Mouse (Mus musculus) layer of hippocampus, adult 9-10 months (tissue): ENCODE data around the gene Mfap4.

Experiments
- DNase-seq: peaks from one replicate; pipeline ENCODE4 v3.0.0; 2022; ENCODE audit warnings: low spot score

Mfap4 gene

DNA sequence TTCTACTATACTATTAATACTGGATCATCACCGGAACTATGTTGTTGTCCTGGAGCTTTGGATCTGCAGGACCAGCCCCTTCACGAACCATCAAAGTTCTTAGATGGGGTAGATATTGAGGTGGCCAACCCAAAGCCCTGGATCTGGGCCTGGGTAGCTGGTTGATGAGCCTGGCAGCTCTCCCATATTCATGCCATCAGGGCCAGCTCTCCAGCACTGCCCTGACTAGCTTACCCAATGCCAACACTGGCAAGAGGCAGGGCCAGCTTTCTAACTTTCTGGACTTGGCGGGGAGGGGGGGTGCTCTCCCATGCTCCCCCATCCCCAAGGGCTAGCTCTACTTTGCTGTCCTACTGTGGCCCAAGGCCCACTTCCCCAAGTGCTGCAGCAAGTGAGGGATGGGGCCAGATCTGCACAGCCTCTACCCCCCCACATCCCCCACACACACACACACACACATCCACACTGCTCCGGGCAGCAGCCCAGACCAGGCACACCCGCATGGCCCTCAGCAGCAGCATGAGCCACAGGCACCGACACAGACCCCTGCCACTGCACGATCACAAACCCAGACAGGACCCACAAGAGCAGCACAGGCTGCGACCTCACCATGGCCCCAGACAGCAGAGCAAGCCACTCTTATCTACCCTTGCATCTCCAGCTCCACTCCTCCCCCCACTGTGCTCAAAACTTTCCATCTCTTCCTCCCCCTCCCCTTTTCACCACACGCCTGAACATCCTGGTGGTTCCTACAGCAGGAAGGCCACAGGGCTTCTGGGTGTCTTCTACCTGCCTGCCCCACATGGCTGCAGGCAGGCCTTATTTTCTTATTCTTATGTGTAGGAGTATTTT is 3.8 kb upstream of the Mfap4 start:
- no peak for DNase-seq

DNA sequence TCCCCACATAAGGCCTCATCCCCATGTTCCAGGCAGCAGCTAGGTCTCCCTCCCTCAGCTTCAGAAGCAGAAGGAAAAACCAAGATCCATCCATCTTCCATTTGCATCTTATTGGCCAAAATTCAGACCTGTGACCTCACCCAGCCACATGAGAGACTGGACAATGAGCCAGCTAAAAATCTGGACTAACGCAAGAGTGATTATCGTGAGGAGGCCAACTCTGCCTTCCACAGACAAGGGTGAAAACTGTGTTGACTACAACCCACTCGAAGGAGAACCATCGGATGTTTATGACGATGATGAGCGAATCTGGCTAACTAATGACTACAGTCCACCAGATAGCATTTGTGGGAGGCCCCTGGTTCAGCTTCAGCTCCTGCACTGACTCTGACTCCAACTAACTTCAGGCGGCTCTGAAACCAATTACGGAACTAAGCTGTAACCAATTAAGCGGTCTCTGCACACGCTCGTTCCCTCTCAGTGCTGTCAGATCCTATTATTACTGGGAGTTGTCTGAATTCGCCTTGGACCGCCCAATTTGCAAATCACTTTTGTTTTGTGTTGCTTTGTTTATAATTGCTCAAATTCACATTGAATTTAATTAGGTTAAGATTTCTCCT is 1.9 kb upstream of the Mfap4 start:
- DNase-seq, result no peak

DNA sequence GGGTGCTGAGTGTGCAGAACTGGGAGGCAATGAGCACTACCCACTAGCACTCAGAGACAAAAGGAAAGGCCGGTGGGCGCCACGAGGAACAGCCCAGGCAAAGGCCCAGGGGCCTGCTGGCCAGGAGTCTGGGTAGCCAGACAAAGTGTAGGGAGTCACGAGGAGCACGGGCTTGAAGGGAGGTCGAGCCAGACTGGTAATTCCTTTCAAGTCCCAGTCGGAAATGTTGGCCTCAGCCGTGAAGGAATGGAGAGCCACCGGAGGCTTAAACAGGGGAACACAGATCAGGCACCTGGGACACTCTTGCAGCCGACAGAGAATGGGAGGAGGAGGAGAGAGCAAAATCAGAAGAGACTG is 997 bp upstream of the Mfap4 start:
- DNase-seq, result no peak

DNA sequence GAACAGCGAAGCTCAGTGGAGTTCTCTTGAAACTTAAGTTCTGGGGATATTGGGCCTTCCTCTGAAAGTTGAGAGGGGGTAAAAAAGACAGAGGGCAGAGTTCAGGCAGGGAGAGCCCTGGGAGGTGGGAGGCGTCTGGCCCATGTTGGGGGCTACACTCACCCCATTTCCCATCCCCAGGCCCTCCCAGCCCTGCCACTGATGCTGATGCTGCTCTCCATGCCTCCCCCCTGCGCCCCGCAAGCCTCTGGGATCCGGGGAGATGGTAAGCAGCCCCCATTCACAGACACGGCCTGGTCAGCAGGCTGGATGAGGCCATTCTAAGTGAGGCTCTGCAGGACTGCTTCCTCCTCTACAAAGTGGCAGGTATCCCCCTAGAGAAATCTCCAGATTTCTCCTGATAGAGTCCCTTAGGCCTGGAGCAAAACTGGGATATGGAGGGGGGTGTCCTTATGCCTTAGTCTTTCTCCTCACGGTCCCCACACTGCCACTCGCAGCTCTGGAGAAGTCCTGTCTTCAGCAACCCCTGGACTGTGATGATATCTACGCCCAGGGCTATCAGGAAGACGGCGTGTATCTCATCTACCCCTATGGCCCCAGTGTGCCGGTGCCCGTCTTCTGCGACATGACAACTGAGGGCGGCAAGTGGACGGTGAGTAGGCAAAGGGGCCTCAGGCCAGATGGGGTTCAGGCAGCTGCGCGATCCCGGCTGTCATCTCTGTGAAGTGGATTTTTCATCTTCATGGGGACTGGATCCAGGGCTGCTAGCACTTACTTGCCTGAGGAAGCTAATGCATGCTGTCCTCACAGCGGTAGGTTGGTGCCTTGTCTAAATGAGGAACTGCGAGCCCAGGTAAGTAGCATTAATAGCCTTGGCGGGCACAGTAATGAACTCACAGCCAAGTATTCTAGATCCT is 568 bp downstream of the Mfap4 start:
- no peak for DNase-seq

DNA sequence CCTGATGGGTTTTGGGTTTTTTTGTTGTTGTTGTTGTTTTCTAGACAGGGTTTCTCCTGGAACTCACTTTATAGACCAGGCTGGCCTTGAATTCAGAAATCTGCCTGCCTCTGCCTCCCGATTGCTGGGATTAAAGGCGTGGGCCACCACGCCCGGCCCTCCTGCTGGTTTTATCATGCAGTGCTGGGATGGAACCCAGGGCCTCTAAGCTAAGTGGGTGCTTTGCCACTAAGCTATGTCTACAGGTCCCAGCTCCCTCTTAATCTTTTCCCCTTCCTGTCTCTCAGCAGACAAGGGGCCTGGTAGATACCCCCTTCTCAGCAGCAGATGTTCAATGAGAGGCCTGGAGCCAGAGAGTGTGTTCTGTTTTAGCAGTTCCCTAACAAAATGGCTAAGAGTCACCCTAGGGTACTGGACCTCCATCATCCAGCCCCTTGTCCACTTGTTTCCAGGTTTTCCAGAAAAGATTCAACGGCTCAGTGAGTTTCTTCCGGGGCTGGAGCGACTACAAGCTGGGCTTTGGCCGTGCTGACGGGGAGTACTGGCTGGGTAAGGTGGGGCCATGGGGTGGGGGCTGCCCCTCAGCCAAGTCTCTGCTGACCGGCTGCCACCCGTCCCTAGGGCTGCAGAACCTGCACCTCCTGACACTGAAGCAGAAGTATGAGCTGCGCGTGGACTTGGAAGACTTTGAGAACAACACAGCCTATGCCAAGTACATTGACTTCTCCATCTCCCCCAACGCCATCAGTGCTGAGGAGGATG is 1.4 kb downstream of the Mfap4 start:
- DNase-seq, result no peak

DNA sequence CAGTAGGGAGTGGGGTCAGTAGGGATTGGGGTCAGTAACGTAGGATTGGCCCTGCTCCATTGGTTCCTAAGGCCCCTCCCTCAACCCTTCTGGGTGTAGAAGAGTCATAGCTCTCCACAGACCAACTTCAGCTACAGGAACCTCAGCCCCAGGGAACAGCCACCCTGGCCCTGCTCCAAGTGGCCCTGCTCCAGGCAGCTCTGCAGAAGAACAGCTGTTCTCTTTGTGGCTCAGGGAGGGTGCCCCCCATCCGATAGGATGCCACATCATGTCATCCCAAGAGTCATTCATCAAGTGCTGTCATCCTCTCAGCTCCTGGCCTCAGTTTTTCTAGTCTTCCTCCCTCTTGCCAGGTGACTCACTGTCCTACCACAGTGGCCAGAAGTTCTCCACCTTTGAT is 2.2 kb downstream of the Mfap4 start:
- no peak for DNase-seq

DNA sequence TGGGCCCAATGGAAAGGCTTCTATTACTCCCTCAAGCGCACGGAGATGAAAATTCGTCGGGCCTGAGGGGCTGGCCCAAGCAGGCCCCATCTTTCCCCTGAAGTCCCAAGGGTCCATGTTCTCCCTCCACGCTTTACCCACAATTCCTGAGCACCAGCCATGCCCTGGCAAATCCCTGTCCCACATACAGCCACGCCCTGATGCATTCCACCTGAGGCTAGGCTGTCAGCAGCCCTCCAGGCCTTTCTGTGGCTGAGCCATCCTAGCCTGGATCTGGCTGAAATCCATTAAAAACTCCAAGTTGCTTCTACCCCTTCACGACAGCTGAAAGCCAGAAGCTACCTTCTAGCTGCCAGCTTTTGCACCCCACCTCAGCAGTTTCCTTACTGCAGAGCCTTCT is 2.7 kb downstream of the Mfap4 start:
- no peak for DNase-seq

DNA sequence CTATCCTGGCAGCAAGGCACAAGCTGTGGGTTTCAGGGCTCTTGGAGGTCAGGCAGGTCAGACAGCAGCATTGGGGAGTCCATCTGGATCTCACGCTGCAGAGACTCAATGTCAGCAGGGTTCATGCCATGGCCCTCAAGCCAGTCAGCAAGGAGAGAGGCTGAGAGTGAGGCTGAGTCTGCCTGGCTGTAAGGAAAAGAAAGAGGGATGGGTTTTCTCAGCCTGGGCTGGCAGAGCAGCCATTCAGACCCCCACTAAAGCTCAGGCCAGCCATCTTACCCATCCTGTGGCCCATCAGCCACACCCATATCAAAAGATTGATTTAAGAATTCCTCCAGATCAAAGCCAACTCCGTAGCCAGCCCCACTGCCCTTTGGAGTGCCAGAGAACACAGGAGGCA is 3.9 kb downstream of the Mfap4 start:
- DNase-seq, result no peak

DNA sequence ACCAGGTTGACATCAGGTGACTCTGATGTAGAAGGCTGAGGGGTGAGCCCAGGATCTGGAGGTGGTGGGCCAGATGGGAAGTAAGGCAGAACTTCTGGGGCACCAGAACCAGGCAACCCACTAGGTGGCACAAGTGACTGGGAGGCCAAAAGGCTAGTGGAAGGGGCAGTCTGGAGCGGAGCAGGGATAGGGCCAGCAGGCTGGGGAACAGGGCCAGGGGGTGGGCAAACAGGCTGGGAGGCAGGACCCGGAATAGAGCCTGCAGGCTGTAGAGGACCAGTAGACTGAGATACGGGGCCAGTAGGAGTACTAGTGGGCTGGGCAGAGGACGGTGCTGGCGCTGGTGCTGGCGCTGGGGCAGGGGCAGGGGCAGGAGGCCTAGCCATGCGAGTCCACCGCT is 4.6 kb downstream of the Mfap4 start:
- DNase-seq, result no peak

DNA sequence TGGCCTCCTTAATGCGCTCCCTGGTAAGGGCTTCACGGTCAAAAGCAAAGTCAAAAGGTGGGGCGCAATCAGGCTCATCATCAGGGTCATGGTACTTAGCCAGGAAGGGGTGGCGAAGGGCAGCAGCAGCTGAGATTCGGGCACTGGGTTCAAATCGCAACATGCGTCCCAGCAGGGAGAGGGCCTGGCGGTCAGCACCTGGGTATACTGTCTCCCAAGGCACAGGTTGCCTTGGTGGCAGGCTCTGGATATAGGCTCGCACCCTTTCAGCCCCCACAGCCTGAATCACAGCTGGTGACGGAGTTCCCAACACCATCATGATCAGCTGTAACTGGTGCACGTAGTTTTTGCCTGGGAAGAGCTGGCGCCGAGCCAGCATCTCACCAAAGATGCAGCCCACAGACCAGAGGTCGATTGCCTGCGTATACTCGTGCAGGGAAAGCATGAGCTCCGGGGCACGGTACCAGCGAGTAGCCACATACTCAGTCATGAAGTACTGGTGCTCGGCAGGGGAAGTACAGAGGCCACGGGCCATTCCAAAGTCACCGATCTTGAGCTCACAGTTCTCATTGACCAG is 5.8 kb downstream of the Mfap4 start:
- no peak for DNase-seq

DNA sequence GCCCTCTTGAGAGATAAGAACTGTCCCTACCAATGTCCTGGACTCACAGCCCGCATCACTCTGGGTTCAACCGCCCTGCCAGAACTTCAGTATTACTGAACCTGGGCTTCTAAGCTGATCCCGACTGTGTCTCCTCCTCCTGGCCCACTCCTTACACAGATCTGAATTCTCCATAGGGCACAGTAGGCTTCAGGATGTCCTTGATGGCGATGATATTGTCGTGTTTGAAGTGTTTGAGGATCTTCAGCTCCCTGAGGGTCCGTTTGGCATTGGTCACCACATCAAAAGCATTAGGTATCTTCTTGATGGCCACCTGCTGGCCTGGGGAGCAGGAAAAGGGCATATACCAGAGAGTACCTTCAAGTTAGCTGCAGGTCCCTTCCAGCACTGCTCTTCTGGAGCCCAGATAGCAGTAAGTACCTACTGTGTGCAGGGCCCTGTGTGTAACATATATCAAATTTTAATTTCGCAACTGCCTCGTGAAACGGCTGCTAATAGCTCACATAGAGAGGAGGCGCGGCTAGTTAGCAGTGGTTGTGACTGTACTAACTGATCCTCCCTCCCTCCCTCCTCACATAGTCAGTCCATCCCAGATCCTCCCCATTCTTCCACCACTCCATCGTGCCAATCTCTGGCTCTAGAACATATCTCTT is 7.6 kb downstream of the Mfap4 start:
- no peak for DNase-seq

DNA sequence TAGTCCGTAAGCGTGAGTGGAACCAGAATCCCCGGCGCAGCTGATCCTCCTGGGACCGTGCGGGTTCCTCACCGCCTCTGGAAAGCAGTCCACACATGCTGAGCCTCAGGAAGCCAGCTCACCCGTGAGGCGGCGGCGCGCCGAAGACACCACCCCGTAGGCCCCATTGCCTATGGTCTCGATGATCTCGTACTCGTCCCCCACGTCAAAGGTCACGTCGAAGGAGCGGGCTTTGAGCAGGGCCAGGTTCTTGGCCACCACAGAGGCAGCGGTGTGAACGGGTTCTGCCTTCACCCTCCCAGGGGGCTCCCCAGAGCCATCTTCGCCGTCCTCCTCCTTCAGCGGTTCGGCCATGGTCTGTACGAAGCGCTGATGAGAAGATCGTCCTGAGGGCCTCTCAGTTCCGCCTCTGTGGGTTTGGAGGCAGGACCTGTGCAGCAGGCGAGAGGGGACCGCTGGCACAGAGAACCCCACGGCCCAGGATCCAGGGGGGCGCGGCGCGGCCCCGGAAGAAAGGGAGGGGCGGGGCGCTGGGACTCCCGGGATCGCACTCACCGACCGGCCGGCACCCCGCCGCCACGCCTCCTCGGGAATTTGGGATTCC is 8.4 kb downstream of the Mfap4 start:
- DNase-seq, result no peak

DNA sequence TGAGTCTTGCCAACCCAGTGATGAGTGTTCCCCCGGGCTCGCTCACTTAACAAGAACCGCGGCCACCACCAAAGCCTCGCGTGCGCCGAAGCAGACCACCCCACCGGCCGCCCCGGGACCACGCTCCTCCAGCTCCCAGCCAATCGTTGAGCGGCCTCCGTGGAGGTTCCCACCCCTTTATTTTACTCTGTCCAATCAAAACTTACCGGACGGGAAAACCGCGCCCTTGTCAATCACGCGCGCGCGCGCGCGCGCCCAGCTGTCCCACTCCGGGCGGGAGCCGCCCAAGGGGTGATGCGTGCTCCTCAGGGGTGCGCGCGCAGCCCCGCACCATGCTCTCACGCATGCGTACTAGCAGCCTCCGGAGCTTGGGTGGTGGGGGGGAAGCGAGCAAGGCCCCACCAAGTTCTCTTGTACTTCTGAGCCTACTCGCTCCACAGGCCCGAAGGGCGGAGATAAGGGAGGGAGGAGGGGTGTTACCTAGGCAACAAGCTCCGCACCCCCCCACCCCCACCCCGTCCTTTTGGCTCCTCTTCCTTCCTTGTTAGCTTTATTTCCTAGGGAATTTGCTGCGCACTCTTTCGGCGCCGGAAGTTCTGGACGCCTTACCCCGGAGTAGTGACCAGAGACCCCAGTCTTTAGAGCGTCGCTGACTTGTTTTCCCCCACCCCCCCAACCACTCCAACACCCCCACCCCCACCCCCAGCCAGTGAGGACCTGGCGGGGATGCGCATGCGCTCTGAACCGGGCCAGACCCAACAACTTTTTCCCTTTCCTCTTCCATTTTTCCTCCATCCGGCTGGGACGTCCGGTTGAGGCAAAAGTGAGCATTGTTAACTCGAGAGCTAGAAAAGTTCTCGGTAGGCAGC is 9.1 kb downstream of the Mfap4 start, which contains the start of gene Mapk7:
Mapk7 (minus strand) TSS at position 278 of the 869 bp plus-strand sequence.
- no peak for DNase-seq

DNA sequence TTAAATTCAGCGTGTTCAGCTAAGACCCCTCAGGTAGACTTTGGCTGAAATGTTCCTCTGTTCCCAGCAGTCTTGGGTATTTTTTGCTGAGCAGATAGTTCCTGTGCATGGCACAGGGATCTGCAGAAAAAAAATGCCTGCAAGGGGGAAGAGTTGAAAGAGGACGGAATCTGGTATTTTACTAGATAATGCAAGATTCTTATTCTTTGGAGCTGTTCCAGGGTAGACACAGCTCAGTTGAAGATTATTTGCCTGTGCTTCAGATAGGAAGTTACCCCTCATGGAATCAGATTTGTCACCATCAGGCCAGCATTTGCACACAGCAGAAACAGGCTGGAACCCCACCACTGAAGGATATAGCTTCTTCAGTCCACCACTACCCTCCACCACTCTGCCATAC is 10.3 kb downstream of the Mfap4 start:
- DNase-seq, result no peak

DNA sequence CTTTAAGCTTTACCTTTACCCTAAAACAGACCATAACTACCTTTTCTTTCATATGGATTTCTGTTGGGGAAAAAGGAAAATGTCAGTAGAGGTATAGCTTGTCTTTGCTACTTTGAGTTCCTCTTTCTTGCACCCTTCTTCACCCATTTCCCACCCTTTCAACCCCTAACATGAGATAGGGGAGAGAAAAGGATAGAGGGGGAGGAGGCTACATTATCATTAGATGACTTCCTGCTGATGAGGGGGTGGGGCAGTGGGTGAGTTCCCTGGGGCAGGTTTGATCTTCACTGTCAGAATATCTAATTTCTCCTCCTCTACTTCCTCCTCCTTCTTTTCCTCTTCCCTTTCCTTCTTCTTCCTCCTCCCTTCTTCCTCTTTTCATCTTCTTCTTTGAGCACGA is 12.3 kb downstream of the Mfap4 start:
- no peak for DNase-seq

DNA sequence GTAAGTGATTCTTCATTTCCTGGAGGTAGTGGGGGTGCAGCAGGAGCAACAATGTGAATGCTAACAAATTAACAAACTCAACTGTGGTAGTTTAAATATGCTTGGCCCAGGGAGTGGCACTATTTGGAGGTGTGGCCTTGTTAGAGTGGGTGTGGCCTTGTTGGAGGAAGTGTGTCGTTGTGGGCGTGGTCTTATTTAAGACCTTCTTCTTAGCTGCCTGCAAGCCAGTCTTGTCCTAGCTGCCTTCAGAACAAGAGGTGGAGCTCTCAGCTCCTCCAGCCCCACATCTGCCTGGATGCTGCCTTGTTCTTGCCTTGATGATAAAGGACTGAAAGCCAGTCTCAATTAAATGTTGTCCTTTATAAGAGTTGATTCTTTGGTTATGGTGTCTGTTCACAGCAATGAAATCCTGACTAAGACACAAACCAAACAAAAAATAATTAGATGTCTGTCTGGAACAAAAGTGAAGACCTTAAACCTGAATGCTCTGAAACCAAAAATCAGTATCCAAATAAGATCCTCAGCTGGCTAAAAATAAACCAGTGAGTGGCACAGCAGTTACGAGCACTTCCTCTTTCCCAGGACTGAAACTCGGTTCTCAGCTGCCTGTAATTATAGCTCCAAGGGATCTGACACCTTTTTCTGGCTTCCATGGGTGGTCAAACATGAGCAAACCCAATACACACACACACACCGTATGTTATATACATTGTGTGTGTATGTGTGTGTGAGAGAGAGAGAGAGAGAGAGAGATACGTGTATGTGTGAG is 13.7 kb downstream of the Mfap4 start:
- DNase-seq, result no peak

DNA sequence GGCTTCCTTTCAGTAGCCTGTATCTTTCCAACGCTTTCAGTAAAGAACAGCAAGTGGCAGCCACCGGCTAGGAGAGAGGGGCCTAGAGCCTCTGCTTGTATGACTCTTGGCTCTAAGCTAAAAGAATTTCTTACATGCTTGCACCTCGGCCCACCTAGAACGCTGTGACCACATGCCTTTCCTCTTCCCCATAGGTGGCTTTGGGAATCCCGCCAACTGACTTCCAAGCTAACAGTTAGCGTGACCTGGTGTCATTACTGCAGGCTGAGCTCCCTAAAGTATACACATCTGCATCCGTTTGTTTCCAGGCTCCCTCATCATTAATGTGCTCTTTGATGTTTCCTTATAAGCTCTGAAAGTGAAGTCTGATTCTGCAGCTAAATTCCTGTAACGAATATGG is 18.7 kb downstream of the Mfap4 start:
- DNase-seq, result no peak

DNA sequence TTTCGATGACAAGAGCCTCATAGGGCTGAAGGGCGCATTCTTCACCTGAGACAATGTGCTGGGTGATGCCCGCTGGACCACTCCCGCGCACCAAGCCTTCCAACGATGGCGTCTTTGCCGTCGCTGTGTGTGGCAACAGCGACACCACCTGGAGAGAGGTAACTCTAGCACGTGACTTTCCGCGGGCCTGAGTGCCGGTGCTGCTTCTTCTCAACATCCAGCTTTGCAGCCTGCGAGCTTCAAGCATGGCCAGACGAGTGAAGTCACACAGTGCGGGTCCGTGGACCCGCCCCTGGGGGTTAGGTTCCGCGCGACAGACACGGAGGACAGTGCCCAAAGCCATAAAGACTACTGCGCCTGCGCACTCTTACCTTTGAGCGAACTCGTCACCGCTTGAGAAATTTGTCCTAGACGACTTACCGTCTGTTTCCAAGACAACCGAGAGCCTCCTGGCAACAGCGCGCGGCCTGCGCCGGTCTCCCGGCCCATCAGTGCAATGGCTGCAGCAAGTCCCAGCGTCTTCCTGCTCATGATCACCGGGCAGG is 19.6 kb downstream of the Mfap4 start, which contains the start of gene B9d1:
B9d1 (plus strand) TSS at position 432 of the 545 bp plus-strand sequence.
- DNase-seq, result peak; percentile 99

DNA sequence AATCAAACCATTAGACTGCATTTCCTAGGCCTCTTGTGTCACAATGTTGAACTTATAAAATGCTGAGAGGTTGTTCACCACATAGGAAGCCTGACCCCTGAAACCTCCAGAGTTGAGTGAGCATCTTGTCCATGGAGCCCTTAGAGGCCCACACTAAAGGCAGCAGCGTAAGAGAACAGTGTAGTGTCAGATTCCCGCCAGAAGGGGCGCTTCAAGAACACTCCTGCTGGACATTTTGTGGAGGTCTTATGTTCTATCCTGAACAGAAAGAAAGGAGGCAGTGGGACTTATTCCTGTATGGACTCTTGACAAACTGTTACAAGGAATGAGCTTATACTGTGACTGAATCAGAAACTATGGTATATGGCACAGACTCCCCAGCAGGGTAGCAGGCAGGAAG is 29.7 kb downstream of the Mfap4 start:
- no peak for DNase-seq
